Mouse (Mus musculus) gastrocnemius, adult 18-20 months (tissue): ENCODE data around the gene Slfn5. TPM values are rescaled to one million over a fixed set of nuclear protein-coding genes. Genes with fewer than 3 reads are reported as not detected.
"Not testable (repeated sequence)": the region's sequence is repeated elsewhere in the genome, so short reads cannot be mapped to it uniquely, and the experiment has no call there.

Experiments
- DNase-seq: peaks from one replicate; pipeline ENCODE4 v3.0.0; 2021; ENCODE audit warnings: low spot score
- long read RNA-seq, 2 experiments: library from polyadenylated mRNA; stranded (forward); transcript quantifications; one replicate each; pipeline ENCODE4 v2.0.0; 2021
- total RNA-seq, 2 experiments: library from RNA; stranded (reverse); gene quantifications; 2 replicates each; pipeline ENCODE4 v1.2.3; 2021

The Slfn5 gene
- total RNA-seq: 10 to 100 TPM; 16.5 to 24.1 TPM
- long read RNA-seq, experiment 1, partial matches to known transcripts: 0 of 2 reads
- long read RNA-seq, experiment 1, other reads (novel, unspliced or antisense): 2 of 2 reads
- long read RNA-seq, experiment 2: 0 reads

GRCm38 (mm10) chr11:82950736-82951481 is at the start of gene Slfn5:
Slfn5 (plus strand) TSS chr11:82951349.
- DNase-seq: peak; percentile 65

GRCm38 (mm10) chr11:82901606-82902310 is 49.4 kb upstream of the Slfn5 start:
- no peak for DNase-seq

- no peak for DNase-seq
Measured at GRCm38 (mm10) chr11:82904952-82905351, 46.2 kb upstream of the Slfn5 start.

- DNase-seq: no peak
Measured at GRCm38 (mm10) chr11:82905816-82906215, 45.3 kb upstream of the Slfn5 start.

GRCm38 (mm10) chr11:82907651-82908607 is 43.2 kb upstream of the Slfn5 start, which contains the start of gene Nle1:
Nle1 (minus strand) TSS chr11:82908411.
- peak; percentile 94 for DNase-seq

- DNase-seq: no peak
Measured at GRCm38 (mm10) chr11:82908608-82908989, 42.5 kb upstream of the Slfn5 start.

- DNase-seq: no peak
Measured at GRCm38 (mm10) chr11:82910250-82910649, 40.9 kb upstream of the Slfn5 start, which contains the start of gene Unc45b. Unc45b (plus strand) TSS chr11:82910550.

- DNase-seq: peak; percentile 90
Measured at GRCm38 (mm10) chr11:82910679-82911389, 40.3 kb upstream of the Slfn5 start.

GRCm38 (mm10) chr11:82914711-82915352 is 36.3 kb upstream of the Slfn5 start:
- peak; percentile 77 for DNase-seq

GRCm38 (mm10) chr11:82920768-82921167 is 30.4 kb upstream of the Slfn5 start:
- DNase-seq: no peak

GRCm38 (mm10) chr11:82921691-82922090 is 29.5 kb upstream of the Slfn5 start:
- DNase-seq: no peak

GRCm38 (mm10) chr11:82923910-82924309 is 27.2 kb upstream of the Slfn5 start:
- DNase-seq: not testable (repeated sequence)

- DNase-seq: no peak
Measured at GRCm38 (mm10) chr11:82928897-82929632, 22.1 kb upstream of the Slfn5 start.

GRCm38 (mm10) chr11:82929633-82929950 is 21.6 kb upstream of the Slfn5 start:
- DNase-seq: peak; percentile 28

- DNase-seq: not testable (repeated sequence)
Measured at GRCm38 (mm10) chr11:82930391-82930955, 20.7 kb upstream of the Slfn5 start.

GRCm38 (mm10) chr11:82931161-82931560 is 20.0 kb upstream of the Slfn5 start:
- DNase-seq: not testable (repeated sequence)

- not testable (repeated sequence) for DNase-seq
Measured at GRCm38 (mm10) chr11:82931671-82932450, 19.3 kb upstream of the Slfn5 start.

GRCm38 (mm10) chr11:82933186-82933585 is 18.0 kb upstream of the Slfn5 start:
- DNase-seq: no peak
